Mouse (Mus musculus) lung, embryonic 16.5 days (tissue): Measurements from ENCODE around the gene Igfbp2. TPM values are rescaled to one million over a fixed set of nuclear protein-coding genes. Genes with fewer than 3 reads are reported as not detected.
A peak's percentile ranks its signal among the peaks of the same experiment; 100 is the strongest.

Experiments used
- ATAC-seq: fragments of 200-750 bp; cut with Nextera tagmentation; 2 replicates; pipeline ENCODE4 v1.8.0; 2017; ENCODE audit warnings: low read depth, mild to moderate bottlenecking, moderate library complexity
- H3K27ac ChIP-seq: fragments of 300-500 bp; sonication (generic); 2 replicates; pipeline ENCODE4 v1.5.1; 2014; ENCODE audit warnings: mild to moderate bottlenecking, control low read depth, low read length
- H3K27me3 ChIP-seq: fragments of 300-500 bp; sonication (generic); 2 replicates; pipeline ENCODE4 v1.6.1; 2014; ENCODE audit warnings: low read depth, low read length, mixed read lengths; ENCODE audit not compliant: control insufficient read depth, insufficient read depth
- H3K36me3 ChIP-seq: fragments of 300-500 bp; sonication (generic); 2 replicates; pipeline ENCODE4 v1.6.1; 2014; ENCODE audit warnings: low read length; ENCODE audit not compliant: control insufficient read depth, insufficient read depth
- H3K4me1 ChIP-seq: fragments of 300-500 bp; sonication (generic); replicated peaks from 2 replicates; pipeline ENCODE4 v1.6.1; 2014; ENCODE audit warnings: low read length, mixed read lengths; ENCODE audit not compliant: control insufficient read depth, insufficient read depth
- H3K4me2 ChIP-seq: fragments of 300-500 bp; sonication (generic); 2 replicates; pipeline ENCODE4 v1.6.1; 2014; ENCODE audit warnings: low read depth, low read length, control low read depth
- H3K4me3 ChIP-seq: fragments of 300-500 bp; sonication (generic); 2 replicates; pipeline ENCODE4 v1.5.1; 2014; ENCODE audit warnings: mild to moderate bottlenecking, low read length, control low read depth
- H3K9ac ChIP-seq: fragments of 300-500 bp; sonication (generic); 2 replicates; pipeline ENCODE4 v1.6.1; 2014; ENCODE audit warnings: low read length, control low read depth
- H3K9me3 ChIP-seq: fragments of 300-500 bp; sonication (generic); 2 replicates; pipeline ENCODE4 v1.6.1; 2016; ENCODE audit warnings: low read length; ENCODE audit not compliant: control insufficient read depth
- WGBS: fragments of 180-500 bp; shearing (Covaris S2); extraction: QIAGEN DNeasy Blood & Tissue Kit; methylation state at CpG from one replicate; pipeline ENCODE4 v1.1.7; 2014; 5-methylcytosine and 5-hydroxymethylcytosine counted together
- polyA plus RNA-seq: library from polyadenylated mRNA; unstranded; fragments of >200 nt; fragmentation: Nextera tagmentation; extraction: Ambion mirVana; gene quantifications from 2 replicates; pipeline ENCODE4 v1.2.1, GENCODE M21; 2015

The Igfbp2 gene
- polyA plus RNA-seq, 1 experiment from 2014 or later = 233 TPM

- Histone ChIP-seq H3K4me2 (no peak overlapping the region), H3K9ac (no peak overlapping the region), H3K27ac (no peak overlapping the region), H3K4me1 (no peaks in the 10 kb centered on the region; the same call in 1 of the 2 replicates), H3K4me3 (no peak overlapping the region), H3K27me3 (no peaks in the 10 kb centered on the region), H3K36me3 (no peaks in the 10 kb centered on the region), H3K9me3 (no peaks in the 10 kb centered on the region)
- 83% methylated on average over 7 of the region's 7 CpGs for WGBS
- no peak for ATAC-seq
Measured at GRCm38 (mm10) chr1:72839791-72840190, 15.5 kb downstream of the Igfbp2 start.

- H3K36me3 ChIP-seq = no peaks in the 10 kb centered on the region
- no peak overlapping the region for H3K27ac ChIP-seq
- H3K4me2 ChIP-seq = no peak overlapping the region
- 67% methylated on average over 18 of the region's 18 CpGs for WGBS
- no peaks in the 10 kb centered on the region; the same call in 1 of the 2 replicates for H3K4me1 ChIP-seq
- H3K4me3 ChIP-seq = no peak overlapping the region
- H3K9me3 ChIP-seq = no peaks in the 10 kb centered on the region
- no peak overlapping the region for H3K9ac ChIP-seq
- no peaks in the 10 kb centered on the region for H3K27me3 ChIP-seq
- no peak for ATAC-seq
Measured at GRCm38 (mm10) chr1:72842666-72843459, 18.6 kb downstream of the Igfbp2 start.

- H3K27me3 ChIP-seq = no peaks in the 10 kb centered on the region
- WGBS = 89% methylated on average over 6 of the region's 6 CpGs
- H3K4me3 ChIP-seq = no peak overlapping the region
- H3K9me3 ChIP-seq = no peaks in the 10 kb centered on the region
- H3K4me2 ChIP-seq = no peak overlapping the region
- no peak overlapping the region for H3K9ac ChIP-seq
- H3K36me3 ChIP-seq = no peaks in the 10 kb centered on the region; the same call in 1 of the 2 replicates
- no peak overlapping the region for H3K27ac ChIP-seq
- H3K4me1 ChIP-seq = no peaks in the 10 kb centered on the region
- no peak for ATAC-seq
Measured at GRCm38 (mm10) chr1:72844675-72845074, 20.4 kb downstream of the Igfbp2 start.

GRCm38 (mm10) chr1:72847849-72848380 is 23.6 kb downstream of the Igfbp2 start:
- Histone ChIP-seq H3K27me3 (no peaks in the 10 kb centered on the region), H3K4me1 (no peaks in the 10 kb centered on the region), H3K36me3 (no peaks in the 10 kb centered on the region; the same call in 1 of the 2 replicates), H3K27ac (no peak overlapping the region), H3K4me2 (no peak overlapping the region), H3K9me3 (no peaks in the 10 kb centered on the region), H3K4me3 (no peak overlapping the region), H3K9ac (no peak overlapping the region)
- no peak for ATAC-seq
- WGBS = 75% methylated on average over 4 of the region's 4 CpGs

- 88% methylated on average over 8 of the region's 8 CpGs for WGBS
Measured at GRCm38 (mm10) chr1:72849037-72849436, 24.7 kb downstream of the Igfbp2 start.

GRCm38 (mm10) chr1:72853759-72854158 is 29.5 kb downstream of the Igfbp2 start:
- H3K4me3 ChIP-seq = no peak overlapping the region
- ATAC-seq = no peak
- H3K27ac ChIP-seq = no peak overlapping the region
- no peaks in the 10 kb centered on the region for H3K27me3 ChIP-seq
- peaks cover under 1% of the 10 kb centered on the region for H3K36me3 ChIP-seq
- H3K9ac ChIP-seq = no peak overlapping the region
- 78% methylated on average over 1 of the region's 1 CpGs for WGBS
- no peak overlapping the region for H3K4me2 ChIP-seq
- H3K4me1 ChIP-seq = no peaks in the 10 kb centered on the region
- no peaks in the 10 kb centered on the region for H3K9me3 ChIP-seq

More at GRCm38 (mm10) chr1:72849037-72849436, 24.7 kb downstream of the Igfbp2 start:
- no peak overlapping the region for H3K4me2 ChIP-seq
- no peaks in the 10 kb centered on the region for H3K4me1 ChIP-seq
- no peak overlapping the region for H3K27ac ChIP-seq
- H3K36me3 ChIP-seq = no peaks in the 10 kb centered on the region; the same call in 1 of the 2 replicates
- H3K4me3 ChIP-seq = no peak overlapping the region
- H3K27me3 ChIP-seq = no peaks in the 10 kb centered on the region
- no peak for ATAC-seq
- H3K9me3 ChIP-seq = no peaks in the 10 kb centered on the region
- no peak overlapping the region for H3K9ac ChIP-seq

GRCm38 (mm10) chr1:72854337-72855237 is 30.3 kb downstream of the Igfbp2 start:
- H3K27ac ChIP-seq = no peak overlapping the region
- WGBS = 37% methylated on average over 10 of the region's 10 CpGs
- H3K9ac ChIP-seq = no peak overlapping the region
- H3K4me3 ChIP-seq = no peak overlapping the region
- H3K36me3 ChIP-seq = peaks cover 5% of the 10 kb centered on the region; the same call in 1 of the 2 replicates
- H3K27me3 ChIP-seq = no peaks in the 10 kb centered on the region
- H3K4me1 ChIP-seq = no peaks in the 10 kb centered on the region
- no peak overlapping the region for H3K4me2 ChIP-seq
- no peaks in the 10 kb centered on the region for H3K9me3 ChIP-seq
- ATAC-seq = peak; percentile 18; the same call in 1 of the 2 replicates

GRCm38 (mm10) chr1:72855729-72856128 is 31.4 kb downstream of the Igfbp2 start:
- ATAC-seq = no peak
- H3K9ac ChIP-seq = no peak overlapping the region
- H3K4me1 ChIP-seq = no peaks in the 10 kb centered on the region
- H3K4me3 ChIP-seq = no peak overlapping the region
- H3K4me2 ChIP-seq = no peak overlapping the region
- H3K36me3 ChIP-seq = peaks cover 11% of the 10 kb centered on the region; the same call in 1 of the 2 replicates
- WGBS = 80% methylated on average over 10 of the region's 10 CpGs
- no peak overlapping the region for H3K27ac ChIP-seq
- H3K9me3 ChIP-seq = no peaks in the 10 kb centered on the region
- H3K27me3 ChIP-seq = no peaks in the 10 kb centered on the region
